Mouse (Mus musculus) adrenal gland, postnatal 10 days (tissue): ENCODE measurements around the gene Gm49373. TPM values are rescaled to one million over a fixed set of nuclear protein-coding genes. Genes with fewer than 3 reads are reported as not detected.
A peak's percentile ranks its signal among the peaks of the same experiment; 100 is the strongest.

ENCODE experiments used
- DNase-seq: peaks from one replicate; pipeline ENCODE4 v3.0.0; 2021; ENCODE audit warnings: mixed read lengths
- microRNA-seq: library from miRNA; unstranded; fragments of <30 nt; microRNA quantifications from one replicate; pipeline ENCODE4 v1.2.0, GENCODE M21; 2021
- total RNA-seq, 2 experiments: library from RNA; stranded (reverse); gene quantifications; 2 replicates each; pipeline ENCODE4 v1.2.3; 2021

Gene Gm49373
- total RNA-seq, 2 experiments from 2014 or later: 0.45 to 0.51 TPM

GRCm38 (mm10) chr9:21027774-21028290, 45.1 kb downstream of the Gm49373 start:
- DNase-seq: no peak

GRCm38 (mm10) chr9:21026849-21027248, 46.0 kb downstream of the Gm49373 start:
- no peak for DNase-seq

- no peak for DNase-seq
These were observed 47.6 kb downstream of the Gm49373 start for GRCm38 (mm10) chr9:21025258-21025810.

GRCm38 (mm10) chr9:21022726-21023125, 50.2 kb downstream of the Gm49373 start:
- DNase-seq: no peak

GRCm38 (mm10) chr9:21022288-21022687, 50.6 kb downstream of the Gm49373 start:
- no peak for DNase-seq

GRCm38 (mm10) chr9:21021363-21021762, 51.5 kb downstream of the Gm49373 start:
- no peak for DNase-seq

- DNase-seq: no peak
These were observed 54.3 kb downstream of the Gm49373 start for GRCm38 (mm10) chr9:21018600-21018999.

- no peak for DNase-seq
These were observed 55.7 kb downstream of the Gm49373 start for GRCm38 (mm10) chr9:21017177-21017575.

GRCm38 (mm10) chr9:21016331-21017176, 56.3 kb downstream of the Gm49373 start:
- DNase-seq: peak; percentile 29

- peak; percentile 72 for DNase-seq
These were observed 57.2 kb downstream of the Gm49373 start, which contains the start of gene Icam1 for GRCm38 (mm10) chr9:21015571-21016130. Icam1 (plus strand) TSS chr9:21015985.

- peak; percentile 63 for DNase-seq
These were observed 58.0 kb downstream of the Gm49373 start for GRCm38 (mm10) chr9:21014691-21015570.

Small RNA genes lying within 50 kb of the gene (microRNA-seq; reads per million reads assigned to microRNA genes)
- gene Mir1900 (not detected), gene Mir7082 (not detected)

Other genes starting within 250 kb of the Gm49373 start
- 10 to 100 TPM; 17.1 to 28.0 TPM for gene A230050P20Rik, start 204.5 kb downstream of the Gm49373 start, total RNA-seq
- gene Angptl6, start 193.4 kb downstream of the Gm49373 start, total RNA-seq: 1 to 10 TPM; 5.0 to 5.3 TPM
- gene Ppan, start 184.9 kb downstream of the Gm49373 start, total RNA-seq: 10 to 100 TPM; 32.6 to 38.2 TPM
- gene Eif3g, start 174.5 kb downstream of the Gm49373 start, total RNA-seq: 100 to 1,000 TPM; 136 to 143 TPM
- gene Dnmt1, start 113.2 kb downstream of the Gm49373 start, total RNA-seq: 10 to 100 TPM; 44.9 to 54.7 TPM
- 1 to 10 TPM; 7.4 to 9.7 TPM for gene S1pr2, start 96.3 kb downstream of the Gm49373 start, total RNA-seq
- 100 to 1,000 TPM; 121 to 125 TPM for gene Mrpl4, start 70.4 kb downstream of the Gm49373 start, total RNA-seq
- gene Icam1, start 57.1 kb downstream of the Gm49373 start, total RNA-seq: 10 to 100 TPM; 10.8 to 12.4 TPM
- 1 to 10 TPM; 2.3 to 3.2 TPM for gene Icam4, start 43.7 kb downstream of the Gm49373 start, total RNA-seq
- gene Icam5, start 41.0 kb downstream of the Gm49373 start, total RNA-seq: under 1 TPM; 0.51 to 0.67 TPM
- not detected for gene Zglp1, start 6.0 kb downstream of the Gm49373 start, total RNA-seq
- gene Fdx1l, start 518 bp upstream of the Gm49373 start, total RNA-seq: 10 to 100 TPM; 32.5 to 38.6 TPM
- 1 to 10 TPM in 1 of 2 experiments, under 1 TPM in 1; 0.63 to 1.5 TPM for gene Gm38431, start 18.9 kb upstream of the Gm49373 start, total RNA-seq
- 10 to 100 TPM; 47.2 to 50.3 TPM for gene Raver1, start 18.9 kb upstream of the Gm49373 start, total RNA-seq
- gene Tyk2, start 58.1 kb upstream of the Gm49373 start, total RNA-seq: 10 to 100 TPM; 12.5 to 18.6 TPM
- 100 to 1,000 TPM; 155 to 160 TPM for gene Cdc37, start 76.9 kb upstream of the Gm49373 start, total RNA-seq
- 10 to 100 TPM; 22.7 to 31.5 TPM for gene Pde4a, start 92.6 kb upstream of the Gm49373 start, total RNA-seq
- gene Keap1, start 166.3 kb upstream of the Gm49373 start, total RNA-seq: 10 to 100 TPM; 39.4 to 45.8 TPM
- 1 to 10 TPM; 1.4 to 1.7 TPM for gene S1pr5, start 175.3 kb upstream of the Gm49373 start, total RNA-seq
- 10 to 100 TPM; 45.4 to 48.1 TPM for gene Atg4d, start 192.2 kb upstream of the Gm49373 start, total RNA-seq
- 10 to 100 TPM; 28.8 to 38.4 TPM for gene Kri1, start 214.9 kb upstream of the Gm49373 start, total RNA-seq
- gene Cdkn2d, start 218.3 kb upstream of the Gm49373 start, total RNA-seq: 10 to 100 TPM; 16.8 to 23.8 TPM
- gene Ap1m2, start 239.2 kb upstream of the Gm49373 start, total RNA-seq: under 1 TPM in 1 of 2 experiments, not detected in 1; 0.15 TPM
- 10 to 100 TPM; 48.3 to 63.4 TPM for gene Slc44a2, start 247.6 kb upstream of the Gm49373 start, total RNA-seq